Mouse (Mus musculus) T-helper 17 cell (primary cell): ENCODE data around the gene Gabarap.

Experiments used
- in situ Hi-C, 2 experiments: fragments of 300-600 bp; cut with MboI, MseI; formaldehyde crosslinking; loops; 1 replicate in 1 of 2; 2 replicates in 1 of 2; pipeline ENCODE4 v1.15.1; 2025; ENCODE audit warnings: high pct_unique_total_duplicates in 2 of 2

Gabarap gene

GRCm38 (mm10) chr11:69966860-69967517, 24.0 kb upstream of the Gabarap start:
- in situ Hi-C loops = no loop called here

DNA sequence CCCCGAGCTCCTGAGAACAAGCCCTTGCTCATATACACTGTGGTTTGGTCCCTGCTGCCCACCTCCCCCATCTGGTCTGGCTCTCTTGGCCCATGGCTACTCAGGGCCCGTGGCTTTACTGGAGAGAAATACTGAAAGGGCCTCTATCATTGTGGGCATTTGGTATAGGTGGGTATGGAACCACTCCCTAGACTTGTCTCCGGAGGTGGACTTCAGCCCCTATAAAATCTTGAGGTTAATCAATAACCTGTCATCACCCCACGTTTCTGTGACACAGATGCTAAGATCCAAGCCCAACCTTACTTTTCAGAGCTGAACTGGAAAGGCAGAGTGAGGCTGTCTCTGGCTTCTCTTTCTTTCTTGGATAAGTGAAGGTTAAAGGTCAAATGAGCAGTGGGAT, 22.1 kb upstream of the Gabarap start:
- in situ Hi-C loops = no loop called here

DNA sequence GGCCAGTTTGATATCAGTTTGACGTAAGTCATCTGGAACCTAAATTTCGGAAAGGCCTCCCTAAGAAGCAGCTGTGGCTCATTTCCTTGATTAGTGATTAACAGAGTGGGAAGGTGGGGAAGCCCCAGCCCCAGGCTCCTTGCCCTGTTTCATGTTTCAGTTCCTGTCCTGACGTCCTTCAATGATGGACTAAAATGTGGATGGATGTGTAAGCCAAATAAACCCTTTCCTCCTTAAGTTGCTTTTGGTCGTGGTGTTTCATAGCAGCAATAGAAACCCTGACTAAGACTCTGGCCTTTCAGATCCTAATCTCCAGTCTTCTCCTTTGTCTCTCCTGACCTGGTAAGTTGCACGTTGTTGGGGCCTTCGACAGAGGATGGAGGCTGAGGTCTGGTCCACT, 20.7 kb upstream of the Gabarap start:
- in situ Hi-C loops = no loop called here

- in situ Hi-C loops = no loop called here
Measured at GRCm38 (mm10) chr11:69970775-69971174, 20.2 kb upstream of the Gabarap start.

GRCm38 (mm10) chr11:69974907-69975306, 16.0 kb upstream of the Gabarap start:
- in situ Hi-C loops = no loop called here

- in situ Hi-C loops = no loop called here
Measured at GRCm38 (mm10) chr11:69976271-69976670, 14.7 kb upstream of the Gabarap start.

GRCm38 (mm10) chr11:69979827-69980195, 11.1 kb upstream of the Gabarap start:
- in situ Hi-C loops = no loop called here

GRCm38 (mm10) chr11:69980196-69981140, 10.5 kb upstream of the Gabarap start:
- in situ Hi-C loops = no loop called here

DNA sequence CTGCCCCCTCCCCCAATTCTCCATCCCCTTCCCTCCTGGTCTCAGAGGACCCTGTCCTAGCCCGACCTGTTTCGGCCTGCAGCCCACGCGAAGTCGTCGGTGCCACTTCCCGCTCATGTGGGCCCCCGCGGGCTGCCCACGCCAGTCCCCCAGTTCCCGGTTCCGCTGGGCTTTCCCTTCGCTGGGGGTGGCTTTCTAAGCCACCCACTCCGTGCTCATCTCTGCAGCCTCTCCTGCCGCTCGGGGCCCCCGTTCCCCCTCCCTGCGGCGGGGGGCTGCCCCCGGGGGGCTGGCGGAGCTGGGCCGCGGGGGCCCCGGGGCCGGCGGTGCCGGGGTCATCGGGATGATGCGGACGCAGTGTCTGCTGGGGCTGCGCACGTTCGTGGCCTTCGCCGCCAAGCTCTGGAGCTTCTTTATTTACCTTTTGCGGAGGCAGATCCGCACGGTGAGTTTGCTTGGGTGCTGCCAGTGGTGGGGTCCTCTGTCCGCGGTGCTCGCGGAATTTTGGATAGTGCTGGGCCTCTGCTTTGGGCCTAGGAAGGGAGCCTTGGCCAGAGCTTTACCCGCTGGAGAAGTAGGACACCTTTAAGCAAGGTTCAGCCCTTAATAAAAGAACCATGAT, 9.7 kb upstream of the Gabarap start, which contains the start of gene Ctdnep1:
Gene Ctdnep1, plus strand, starts transcription at position 16 of the 622 bp plus-strand sequence.
- in situ Hi-C loops = no loop called here

DNA sequence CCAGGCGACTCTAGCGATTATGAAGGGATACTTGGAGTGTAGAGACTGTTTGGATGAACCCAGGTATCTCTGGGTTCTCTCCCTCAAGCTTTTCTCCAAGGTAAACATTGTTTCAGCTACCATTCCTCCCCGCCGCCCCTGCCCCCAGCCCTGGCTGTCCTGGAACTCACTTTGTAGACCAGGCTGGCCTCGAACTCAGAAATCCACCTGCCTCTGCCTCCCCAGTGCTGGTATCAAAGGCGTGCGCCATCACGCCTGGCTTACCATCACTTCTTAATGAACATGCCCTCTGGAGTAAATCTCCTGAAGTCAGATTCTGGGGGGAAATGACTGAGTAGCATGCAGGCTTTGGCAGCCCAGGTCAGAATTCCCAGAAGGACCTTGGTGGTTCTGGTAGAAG, 8.7 kb upstream of the Gabarap start, which contains the start of gene Elp5:
Gene Elp5, minus strand, starts transcription at position 293 of the 400 bp plus-strand sequence.
- in situ Hi-C loops = no loop called here

- in situ Hi-C loops = no loop called here
Measured at GRCm38 (mm10) chr11:69982877-69983276, 8.1 kb upstream of the Gabarap start.

- in situ Hi-C loops = no loop called here
Measured at GRCm38 (mm10) chr11:69983377-69983776, 7.6 kb upstream of the Gabarap start.

- in situ Hi-C loops = no loop called here
Measured at GRCm38 (mm10) chr11:69984431-69984830, 6.5 kb upstream of the Gabarap start.

DNA sequence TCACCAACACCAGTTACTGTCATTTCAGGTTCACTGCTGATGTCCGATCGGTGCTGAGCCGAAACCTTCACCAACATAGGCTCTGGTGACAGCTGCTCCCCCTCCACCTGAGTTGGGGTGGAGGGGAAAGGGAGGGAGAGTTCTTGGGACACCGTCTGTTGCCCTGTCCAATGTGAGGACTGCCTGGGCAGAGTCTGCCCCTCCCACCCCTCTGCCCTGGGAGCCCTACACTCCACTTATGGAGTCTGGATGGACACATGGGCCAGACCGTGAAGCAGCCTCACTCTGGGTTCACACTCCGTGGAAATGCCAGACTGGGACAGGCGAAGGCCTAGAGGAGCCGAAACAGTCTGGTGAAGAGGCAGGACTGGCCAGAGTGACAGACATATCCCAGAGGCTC, 994 bp upstream of the Gabarap start:
- in situ Hi-C loops = loop anchor here (5.0 to 10.0 kb wide), 3 partner anchors 575 to 665 kb away; partner anchors contain the start of genes Eno3 (in 1 of the 2), Kdm6b (in 1 of the 2) and Pfn1 (in 1 of the 2)

- in situ Hi-C loops = loop anchor here (5.0 to 10.0 kb wide), 3 partner anchors 577 to 663 kb away; partner anchors contain the start of genes Eno3 (in 1 of the 2), Kdm6b (in 1 of the 2) and Pfn1 (in 1 of the 2)
Measured at GRCm38 (mm10) chr11:69991711-69992110, 768 bp downstream of the Gabarap start.

GRCm38 (mm10) chr11:69992396-69992795, 1.5 kb downstream of the Gabarap start:
- in situ Hi-C loops = loop anchor here (5.0 to 10.0 kb wide), 3 partner anchors 578 to 662 kb away; partner anchors contain the start of genes Eno3 (in 1 of the 2), Kdm6b (in 1 of the 2) and Pfn1 (in 1 of the 2)

GRCm38 (mm10) chr11:69992932-69993331, 2.0 kb downstream of the Gabarap start:
- in situ Hi-C loops = loop anchor here (5.0 to 10.0 kb wide), 3 partner anchors 578 to 662 kb away; partner anchors contain the start of genes Eno3 (in 1 of the 2), Kdm6b (in 1 of the 2) and Pfn1 (in 1 of the 2)

DNA sequence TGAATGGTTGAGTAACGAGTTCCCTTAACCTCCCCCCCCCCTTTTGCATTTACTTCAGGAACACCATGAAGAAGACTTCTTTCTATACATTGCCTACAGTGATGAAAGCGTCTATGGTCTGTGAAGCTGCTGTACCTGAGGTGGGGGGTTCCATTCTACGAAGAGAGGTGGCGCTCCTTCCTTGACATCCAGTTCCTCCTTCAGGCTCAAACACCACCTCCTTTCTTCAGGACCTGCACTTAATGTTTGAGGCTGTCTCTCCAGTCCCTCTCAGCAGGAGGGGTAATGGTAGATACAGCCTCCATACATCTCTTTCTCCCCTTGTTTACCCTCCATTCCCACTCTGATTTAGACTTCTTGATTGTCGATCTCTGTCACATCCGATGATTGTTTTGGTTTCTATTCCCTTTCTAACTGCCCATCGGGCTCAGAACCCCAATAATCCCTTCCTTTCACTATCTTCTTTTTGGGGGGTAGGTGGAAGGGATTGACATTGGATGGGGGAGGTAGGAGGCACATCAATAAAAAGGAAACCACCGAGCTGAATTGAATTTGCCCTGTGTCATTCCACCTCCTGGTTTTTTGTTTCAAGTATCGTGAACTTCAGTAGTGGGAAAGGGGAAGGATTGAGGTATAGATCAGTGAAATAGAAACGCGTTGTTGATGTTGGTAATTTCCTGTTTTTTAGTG, 3.6 kb downstream of the Gabarap start:
- in situ Hi-C loops = loop anchor here (5.0 to 10.0 kb wide), 3 partner anchors 580 to 660 kb away; partner anchors contain the start of genes Eno3 (in 1 of the 2), Kdm6b (in 1 of the 2) and Pfn1 (in 1 of the 2)

GRCm38 (mm10) chr11:69995391-69995960, 4.5 kb downstream of the Gabarap start, which contains the start of gene Phf23:
Gene Phf23, plus strand, starts transcription at chr11:69995777.
- in situ Hi-C loops = loop anchor here in 1 of 2 experiments (10.0 kb wide), 2 partner anchors 581 to 659 kb away; partner anchors contain the start of genes Eno3, Kdm6b and Pfn1
